Mouse (Mus musculus) adrenal gland, adult 2 months (tissue): ENCODE data around the gene Fam185a. TPM values are rescaled to one million over a fixed set of nuclear protein-coding genes. Genes with fewer than 3 reads are reported as not detected.

Source experiments
- DNase-seq: peaks from one replicate; pipeline ENCODE4 v3.0.0; 2021
- polyA plus RNA-seq: library from polyadenylated mRNA; depleted of rRNA; stranded (reverse); fragments of >200 nt; gene quantifications from 2 replicates; pipeline ENCODE4 v1.2.3, GENCODE M21; 2012
- total RNA-seq, 2 experiments: library from RNA; stranded (reverse); gene quantifications; 2 replicates each; pipeline ENCODE4 v1.2.3; 2021

The Fam185a gene
- total and polyA plus RNA-seq, 3 experiments, result 7.9 to 15.1 (median 11.2) TPM

GRCm38 (mm10) chr5:21493294-21493999, 68.7 kb downstream of the Fam185a start:
- DNase-seq, result no peak

- DNase-seq, result no peak
Observed at GRCm38 (mm10) chr5:21494781-21495180, 70.0 kb downstream of the Fam185a start.

- DNase-seq, result no peak
Observed at GRCm38 (mm10) chr5:21496321-21496720, 71.6 kb downstream of the Fam185a start.

DNA sequence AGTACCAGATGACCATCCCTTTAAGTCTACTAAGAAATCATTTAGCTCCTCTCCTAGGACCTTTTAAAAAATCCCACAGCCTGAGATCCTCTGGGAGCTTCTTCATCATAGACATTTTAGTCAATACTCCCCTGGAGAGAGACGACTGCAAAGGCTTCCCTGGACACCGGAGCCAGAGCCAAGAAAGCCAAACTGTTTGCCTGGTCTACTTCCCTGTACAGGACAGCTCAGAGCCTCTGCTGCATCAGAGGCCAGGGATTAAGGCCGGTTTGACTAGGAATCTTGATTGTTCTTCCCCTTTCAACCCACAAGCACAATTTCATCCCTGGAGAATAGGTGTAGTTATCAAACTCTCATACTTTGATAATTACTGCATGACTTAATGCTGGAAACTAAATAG, 72.1 kb downstream of the Fam185a start:
- no peak for DNase-seq

DNA sequence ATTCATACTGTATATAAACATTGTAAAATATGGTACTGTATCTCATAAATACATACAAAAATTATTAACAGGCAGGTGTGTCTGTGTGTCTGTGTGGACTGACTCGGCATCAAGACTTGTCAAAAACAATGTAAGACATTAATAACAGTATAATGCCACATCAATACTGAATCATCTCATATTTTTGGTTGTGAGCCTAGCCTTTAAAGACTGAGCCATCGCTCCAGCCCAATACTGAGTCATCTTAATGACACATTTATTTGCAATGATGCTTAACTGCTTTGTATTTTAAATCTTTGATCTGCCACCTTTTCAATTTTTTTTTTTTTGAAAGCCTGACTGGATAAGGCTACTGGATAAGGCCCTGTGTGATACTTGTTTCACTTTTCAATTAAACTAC, 73.7 kb downstream of the Fam185a start:
- DNase-seq, result no peak

DNA sequence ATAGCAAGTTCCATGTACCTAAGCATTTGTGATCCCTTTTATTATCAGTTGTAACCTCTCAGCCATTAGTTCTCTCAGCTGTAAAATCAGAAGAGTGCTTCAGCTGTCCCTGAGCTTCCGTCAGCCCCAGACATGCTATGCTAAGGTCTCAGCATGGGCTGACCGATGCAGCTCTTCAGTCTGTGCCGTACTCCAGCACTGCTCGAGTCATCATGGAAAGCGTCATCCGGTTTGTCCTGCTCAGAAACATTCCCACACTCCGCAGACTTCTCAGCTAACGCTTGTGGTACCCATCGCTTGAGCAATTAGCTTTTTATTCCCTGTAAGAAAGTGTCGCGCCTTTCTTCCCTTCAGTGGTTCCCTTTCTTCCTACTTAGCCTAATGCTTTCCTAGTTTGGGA, 74.2 kb downstream of the Fam185a start:
- no peak for DNase-seq

DNA sequence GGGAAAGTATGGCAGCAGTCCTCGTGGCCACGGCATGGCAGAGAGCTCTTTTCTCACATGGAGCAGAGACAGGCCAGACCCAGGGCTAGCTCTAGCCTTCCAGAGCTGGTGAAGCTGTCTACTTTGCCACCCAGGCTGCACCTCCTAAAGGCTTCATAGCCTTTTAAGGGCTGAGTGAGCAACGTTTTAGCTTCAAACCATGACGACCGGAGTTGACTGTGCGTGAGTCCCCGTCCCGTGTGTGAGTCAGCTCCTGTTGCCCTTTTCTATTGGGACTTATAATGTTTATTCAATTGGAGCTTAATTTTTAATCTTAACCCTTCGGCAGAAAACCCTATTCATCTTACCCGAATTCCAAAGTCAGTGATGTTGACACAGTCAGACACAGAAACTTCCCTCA, 75.4 kb downstream of the Fam185a start:
- DNase-seq, result no peak

GRCm38 (mm10) chr5:21500941-21501340, 76.2 kb downstream of the Fam185a start:
- no peak for DNase-seq

GRCm38 (mm10) chr5:21502936-21503610, 78.3 kb downstream of the Fam185a start:
- no peak for DNase-seq

- no peak for DNase-seq
Observed at GRCm38 (mm10) chr5:21505159-21505558, 80.4 kb downstream of the Fam185a start.

- DNase-seq, result no peak
Observed at GRCm38 (mm10) chr5:21506887-21507286, 82.1 kb downstream of the Fam185a start.

DNA sequence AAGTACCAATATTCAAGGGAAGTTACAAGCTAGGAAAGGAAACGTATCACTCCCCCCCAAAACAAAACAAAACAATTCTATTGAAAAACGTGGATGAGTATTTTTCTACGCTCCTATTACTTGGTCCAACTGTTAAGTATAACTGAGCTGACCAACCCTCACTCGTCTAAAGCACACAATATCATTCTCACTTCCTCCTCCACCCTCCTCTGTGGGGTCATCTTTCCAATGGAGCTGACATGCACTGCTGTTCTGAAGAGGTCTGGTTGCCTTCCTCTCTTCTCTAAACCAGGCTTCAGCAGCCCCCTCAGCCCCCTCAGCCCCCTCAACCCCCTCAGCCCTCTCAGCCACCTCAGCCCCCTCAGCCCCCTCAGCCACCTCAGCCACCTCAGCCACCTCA, 85.0 kb downstream of the Fam185a start:
- DNase-seq, result no peak

DNA sequence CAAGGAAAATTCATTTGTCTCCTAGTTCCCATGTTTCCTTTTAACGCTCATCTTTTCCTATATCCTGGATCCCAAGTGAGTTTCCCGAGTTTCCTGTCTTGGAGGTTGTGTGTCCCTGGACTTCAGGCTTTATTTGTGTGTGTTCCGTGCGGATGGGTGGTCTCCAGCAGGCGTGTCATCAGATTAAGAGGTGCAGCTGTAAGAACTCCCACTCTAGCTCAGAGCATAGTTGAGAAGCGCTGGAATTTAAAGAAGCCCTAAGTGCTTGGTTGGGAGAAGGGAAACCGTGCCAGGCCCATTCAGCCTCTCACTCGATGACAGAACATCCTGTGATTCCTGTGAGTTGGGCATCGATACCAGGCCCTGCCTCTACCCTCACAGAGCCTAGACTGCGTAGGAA, 88.6 kb downstream of the Fam185a start:
- DNase-seq, result no peak

- no peak for DNase-seq
Observed at GRCm38 (mm10) chr5:21517562-21517961, 92.8 kb downstream of the Fam185a start.

DNA sequence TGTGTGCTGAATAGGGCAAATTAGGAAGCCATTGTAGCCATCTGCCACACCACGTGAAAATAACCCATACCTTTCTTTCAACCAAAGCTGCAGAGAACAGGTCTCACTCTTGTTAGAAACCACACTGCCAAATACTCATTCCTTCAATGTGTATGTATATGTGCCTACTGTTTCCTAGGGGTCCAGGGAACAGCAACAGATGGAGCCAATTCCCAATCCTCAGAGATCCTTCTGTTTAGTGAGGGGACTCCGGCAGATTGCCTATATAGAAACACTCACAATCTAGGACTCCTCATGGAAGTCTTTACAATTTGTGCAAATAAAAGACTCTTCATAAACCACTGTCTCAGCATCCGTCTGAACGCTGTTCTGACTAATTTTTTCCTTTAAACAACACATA, 93.4 kb downstream of the Fam185a start:
- no peak for DNase-seq

- DNase-seq, result no peak
Observed at GRCm38 (mm10) chr5:21519166-21519565, 94.4 kb downstream of the Fam185a start.

- no peak for DNase-seq
Observed at GRCm38 (mm10) chr5:21526835-21527485, 102.2 kb downstream of the Fam185a start.

- DNase-seq, result no peak
Observed at GRCm38 (mm10) chr5:21527488-21527911, 102.7 kb downstream of the Fam185a start.

GRCm38 (mm10) chr5:21528068-21528842, 103.5 kb downstream of the Fam185a start:
- DNase-seq, result no peak

- no peak for DNase-seq
Observed at GRCm38 (mm10) chr5:21529110-21529720, 104.5 kb downstream of the Fam185a start.
